Mouse (Mus musculus): ENCODE measurements at regions not wholly inside any gene's neighbourhood (a gene's known extent, or its start where the extent isn't known, plus 50 kb on each side); places are given as distances from the start of the nearest gene placed in this dataset.

- 91% methylated on average over 16 of the region's 16 CpGs for WGBS
- H3K9me3 ChIP-seq (ENCODE audit: control insufficient read depth, low read length) = peaks cover 17% of the 10 kb centered on the region
Observed at GRCm38 (mm10) chr12:99643016-99643415, 79.6 kb upstream of the Foxn3 start.

GRCm38 (mm10) chr12:99642131-99642895 lies 78.9 kb upstream of the Foxn3 start:
- ATAC-seq (ENCODE audit: low read depth) = no peak
- WGBS = 79% methylated on average over 7 of the region's 7 CpGs
- H3K27me3 ChIP-seq (ENCODE audit: control insufficient read depth, insufficient read depth, low read depth, low read length) = no peaks in the 10 kb centered on the region
- no peak overlapping the region for H3K27ac ChIP-seq (ENCODE audit: low read length)
- H3K4me3 ChIP-seq (ENCODE audit: low read length) = no peak overlapping the region
- H3K9me3 ChIP-seq (ENCODE audit: control insufficient read depth, low read length) = peaks cover 17% of the 10 kb centered on the region
- H3K4me2 ChIP-seq (ENCODE audit: low read depth, low read length) = no peak overlapping the region
- H3K4me1 ChIP-seq (replicated peaks; ENCODE audit: control insufficient read depth, insufficient read depth, low read length) = no peaks in the 10 kb centered on the region; the same call in 1 of the 2 replicates
- no peak overlapping the region for H3K9ac ChIP-seq (ENCODE audit: low read length)
- H3K36me3 ChIP-seq (ENCODE audit: control insufficient read depth, insufficient read depth, low read length) = no peaks in the 10 kb centered on the region

More at GRCm38 (mm10) chr12:99643016-99643415, 79.6 kb upstream of the Foxn3 start:
- ATAC-seq (ENCODE audit: low read depth) = no peak
- Histone ChIP-seq H3K9ac (ENCODE audit: low read length) (no peak overlapping the region), H3K4me3 (ENCODE audit: low read length) (no peak overlapping the region), H3K36me3 (ENCODE audit: control insufficient read depth, insufficient read depth, low read length) (no peaks in the 10 kb centered on the region), H3K4me1 (replicated peaks; ENCODE audit: control insufficient read depth, insufficient read depth, low read length) (no peaks in the 10 kb centered on the region; the same call in 1 of the 2 replicates), H3K4me2 (ENCODE audit: low read depth, low read length) (no peak overlapping the region), H3K27me3 (ENCODE audit: control insufficient read depth, insufficient read depth, low read depth, low read length) (no peaks in the 10 kb centered on the region), H3K27ac (ENCODE audit: low read length) (no peak overlapping the region)

- no peak for ATAC-seq (ENCODE audit: low read depth)
- WGBS = 51% methylated on average over 7 of the region's 9 CpGs
Observed at GRCm38 (mm10) chr12:99641278-99641677, 77.9 kb upstream of the Foxn3 start.

GRCm38 (mm10) chr12:99640214-99641151 lies 77.1 kb upstream of the Foxn3 start:
- Histone ChIP-seq H3K9me3 (ENCODE audit: control insufficient read depth, low read length) (peaks cover 17% of the 10 kb centered on the region), H3K4me3 (ENCODE audit: low read length) (no peak overlapping the region), H3K4me1 (replicated peaks; ENCODE audit: control insufficient read depth, insufficient read depth, low read length) (no peaks in the 10 kb centered on the region; the same call in 1 of the 2 replicates), H3K36me3 (ENCODE audit: control insufficient read depth, insufficient read depth, low read length) (no peaks in the 10 kb centered on the region), H3K9ac (ENCODE audit: low read length) (no peak overlapping the region), H3K27me3 (ENCODE audit: control insufficient read depth, insufficient read depth, low read depth, low read length) (no peaks in the 10 kb centered on the region), H3K4me2 (ENCODE audit: low read depth, low read length) (peak overlapping the region; percentile 27), H3K27ac (ENCODE audit: low read length) (no peak overlapping the region)
- 26% methylated on average over 18 of the region's 18 CpGs for WGBS
- no peak for ATAC-seq (ENCODE audit: low read depth)

More at GRCm38 (mm10) chr12:99641278-99641677, 77.9 kb upstream of the Foxn3 start:
- no peaks in the 10 kb centered on the region for H3K27me3 ChIP-seq (ENCODE audit: control insufficient read depth, insufficient read depth, low read depth, low read length)
- peak overlapping the region; percentile 27 for H3K4me2 ChIP-seq (ENCODE audit: low read depth, low read length)
- H3K36me3 ChIP-seq (ENCODE audit: control insufficient read depth, insufficient read depth, low read length) = no peaks in the 10 kb centered on the region
- H3K4me1 ChIP-seq (replicated peaks; ENCODE audit: control insufficient read depth, insufficient read depth, low read length) = no peaks in the 10 kb centered on the region; the same call in 1 of the 2 replicates
- no peak overlapping the region for H3K27ac ChIP-seq (ENCODE audit: low read length)
- 0 out of 2 replicates have a peak overlapping the region, but pooled peaks have one; percentile 4 for H3K4me3 ChIP-seq (ENCODE audit: low read length)
- H3K9me3 ChIP-seq (ENCODE audit: control insufficient read depth, low read length) = peaks cover 19% of the 10 kb centered on the region
- H3K9ac ChIP-seq (ENCODE audit: low read length) = no peak overlapping the region

GRCm38 (mm10) chr12:99639847-99640213 lies 76.4 kb upstream of the Foxn3 start:
- Histone ChIP-seq H3K27me3 (ENCODE audit: control insufficient read depth, insufficient read depth, low read depth, low read length) (no peaks in the 10 kb centered on the region), H3K9ac (ENCODE audit: low read length) (no peak overlapping the region), H3K27ac (ENCODE audit: low read length) (no peak overlapping the region), H3K36me3 (ENCODE audit: control insufficient read depth, insufficient read depth, low read length) (no peaks in the 10 kb centered on the region), H3K9me3 (ENCODE audit: control insufficient read depth, low read length) (peaks cover 14% of the 10 kb centered on the region), H3K4me3 (ENCODE audit: low read length) (no peak overlapping the region), H3K4me2 (ENCODE audit: low read depth, low read length) (no peak overlapping the region), H3K4me1 (replicated peaks; ENCODE audit: control insufficient read depth, insufficient read depth, low read length) (no peaks in the 10 kb centered on the region; the same call in 1 of the 2 replicates)
- 42% methylated on average over 8 of the region's 8 CpGs for WGBS
- no peak for ATAC-seq (ENCODE audit: low read depth)

GRCm38 (mm10) chr12:99639118-99639517 lies 75.7 kb upstream of the Foxn3 start:
- Histone ChIP-seq H3K27ac (ENCODE audit: low read length) (no peak overlapping the region), H3K9me3 (ENCODE audit: control insufficient read depth, low read length) (peaks cover 8% of the 10 kb centered on the region; the same call in 1 of the 2 replicates), H3K27me3 (ENCODE audit: control insufficient read depth, insufficient read depth, low read depth, low read length) (no peaks in the 10 kb centered on the region), H3K9ac (ENCODE audit: low read length) (no peak overlapping the region), H3K4me2 (ENCODE audit: low read depth, low read length) (no peak overlapping the region), H3K4me3 (ENCODE audit: low read length) (no peak overlapping the region), H3K36me3 (ENCODE audit: control insufficient read depth, insufficient read depth, low read length) (no peaks in the 10 kb centered on the region), H3K4me1 (replicated peaks; ENCODE audit: control insufficient read depth, insufficient read depth, low read length) (no peaks in the 10 kb centered on the region; the same call in 1 of the 2 replicates)
- 77% methylated on average over 3 of the region's 3 CpGs for WGBS
- no peak for ATAC-seq (ENCODE audit: low read depth)

GRCm38 (mm10) chr12:99637986-99638385 lies 74.6 kb upstream of the Foxn3 start:
- no peaks in the 10 kb centered on the region; the same call in 1 of the 2 replicates for H3K4me1 ChIP-seq (replicated peaks; ENCODE audit: control insufficient read depth, insufficient read depth, low read length)
- H3K36me3 ChIP-seq (ENCODE audit: control insufficient read depth, insufficient read depth, low read length) = no peaks in the 10 kb centered on the region
- no peak for ATAC-seq (ENCODE audit: low read depth)
- no peaks in the 10 kb centered on the region for H3K27me3 ChIP-seq (ENCODE audit: control insufficient read depth, insufficient read depth, low read depth, low read length)
- 68% methylated on average over 5 of the region's 5 CpGs for WGBS
- H3K4me2 ChIP-seq (ENCODE audit: low read depth, low read length) = no peak overlapping the region
- H3K9me3 ChIP-seq (ENCODE audit: control insufficient read depth, low read length) = peaks cover 6% of the 10 kb centered on the region; the same call in 1 of the 2 replicates
- H3K27ac ChIP-seq (ENCODE audit: low read length) = no peak overlapping the region
- no peak overlapping the region for H3K9ac ChIP-seq (ENCODE audit: low read length)
- H3K4me3 ChIP-seq (ENCODE audit: low read length) = no peak overlapping the region

GRCm38 (mm10) chr12:99636234-99636633 lies 72.9 kb upstream of the Foxn3 start:
- no peak for ATAC-seq (ENCODE audit: low read depth)
- WGBS = 77% methylated on average over 3 of the region's 3 CpGs
- Histone ChIP-seq H3K36me3 (ENCODE audit: control insufficient read depth, insufficient read depth, low read length) (no peaks in the 10 kb centered on the region), H3K27me3 (ENCODE audit: control insufficient read depth, insufficient read depth, low read depth, low read length) (no peaks in the 10 kb centered on the region), H3K9me3 (ENCODE audit: control insufficient read depth, low read length) (peaks cover 3% of the 10 kb centered on the region; the same call in 1 of the 2 replicates), H3K4me2 (ENCODE audit: low read depth, low read length) (no peak overlapping the region), H3K4me1 (replicated peaks; ENCODE audit: control insufficient read depth, insufficient read depth, low read length) (no peaks in the 10 kb centered on the region; the same call in 1 of the 2 replicates), H3K9ac (ENCODE audit: low read length) (no peak overlapping the region), H3K27ac (ENCODE audit: low read length) (no peak overlapping the region), H3K4me3 (ENCODE audit: low read length) (no peak overlapping the region)

GRCm38 (mm10) chr12:99635361-99635760 lies 72.0 kb upstream of the Foxn3 start:
- Histone ChIP-seq H3K9ac (ENCODE audit: low read length) (no peak overlapping the region), H3K36me3 (ENCODE audit: control insufficient read depth, insufficient read depth, low read length) (no peaks in the 10 kb centered on the region), H3K4me3 (ENCODE audit: low read length) (no peak overlapping the region), H3K27me3 (ENCODE audit: control insufficient read depth, insufficient read depth, low read depth, low read length) (no peaks in the 10 kb centered on the region), H3K9me3 (ENCODE audit: control insufficient read depth, low read length) (peaks cover 3% of the 10 kb centered on the region; the same call in 1 of the 2 replicates), H3K4me2 (ENCODE audit: low read depth, low read length) (no peak overlapping the region), H3K4me1 (replicated peaks; ENCODE audit: control insufficient read depth, insufficient read depth, low read length) (no peaks in the 10 kb centered on the region), H3K27ac (ENCODE audit: low read length) (no peak overlapping the region)
- 65% methylated on average over 4 of the region's 4 CpGs for WGBS
- no peak for ATAC-seq (ENCODE audit: low read depth)

Measured in lung, embryonic 16.5 days (tissue).